Mouse (Mus musculus): Measurements from ENCODE around the gene Med16.
A peak's percentile ranks its signal among the peaks of the same experiment; 100 is the strongest.

DNA sequence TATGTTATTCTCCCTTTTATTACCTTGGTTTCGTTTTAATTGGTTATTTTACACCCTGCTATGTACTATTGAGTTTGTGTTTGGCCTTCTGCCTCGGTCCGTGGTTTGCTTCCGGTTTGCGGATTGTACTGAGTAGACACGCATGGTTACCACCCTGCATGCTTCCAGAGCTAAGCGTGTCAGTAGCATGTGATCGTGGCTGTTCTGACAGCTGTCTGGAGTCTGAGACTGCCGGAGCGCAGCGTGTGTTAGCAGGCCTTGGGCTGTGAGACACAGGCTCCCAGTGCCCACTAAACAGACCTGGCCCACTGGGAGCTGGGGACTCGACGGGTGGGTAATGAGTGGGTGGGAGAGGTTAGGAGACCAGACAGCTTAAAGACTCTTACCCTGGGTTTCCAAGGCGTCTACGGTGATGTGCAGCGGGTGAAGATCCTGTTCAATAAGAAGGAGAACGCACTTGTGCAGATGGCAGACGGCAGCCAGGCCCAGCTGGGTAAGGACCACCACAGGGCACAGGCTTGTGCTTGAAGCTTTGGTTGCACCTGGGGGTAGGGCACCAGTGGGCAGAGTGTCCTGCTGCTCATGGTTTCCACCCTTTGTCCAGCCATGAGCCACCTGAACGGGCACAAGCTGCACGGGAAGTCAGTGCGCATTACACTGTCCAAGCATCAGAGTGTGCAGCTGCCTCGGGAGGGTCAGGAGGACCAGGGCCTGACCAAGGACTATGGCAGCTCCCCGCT, 46.5 kb downstream of the Med16 start:
- TF ChIP-seq POLR2A (IDR thresholded peaks at IDR 0.05; ENCODE audit: control insufficient read depth, low read depth, low read length) (0 out of 2 replicates have a peak, but pooled peaks have one; percentile 19), CTCF (IDR thresholded peaks at IDR 0.05; ENCODE audit: control insufficient read depth, insufficient read depth, insufficient replicate concordance, low read depth, low read length) (no peak)

Measured in testis, adult 2 months (tissue).